Mouse (Mus musculus) kidney, adult 11 months (tissue): ENCODE measurements at regions not wholly inside any gene's neighbourhood (a gene's known extent, or its start where the extent isn't known, plus 50 kb on each side); places are given as distances from the start of the nearest gene placed in this dataset.
A peak's percentile ranks its signal among the peaks of the same experiment; 100 is the strongest.

Experiments
- DNase-seq: peaks from one replicate; pipeline ENCODE4 v3.0.0; 2022

DNA sequence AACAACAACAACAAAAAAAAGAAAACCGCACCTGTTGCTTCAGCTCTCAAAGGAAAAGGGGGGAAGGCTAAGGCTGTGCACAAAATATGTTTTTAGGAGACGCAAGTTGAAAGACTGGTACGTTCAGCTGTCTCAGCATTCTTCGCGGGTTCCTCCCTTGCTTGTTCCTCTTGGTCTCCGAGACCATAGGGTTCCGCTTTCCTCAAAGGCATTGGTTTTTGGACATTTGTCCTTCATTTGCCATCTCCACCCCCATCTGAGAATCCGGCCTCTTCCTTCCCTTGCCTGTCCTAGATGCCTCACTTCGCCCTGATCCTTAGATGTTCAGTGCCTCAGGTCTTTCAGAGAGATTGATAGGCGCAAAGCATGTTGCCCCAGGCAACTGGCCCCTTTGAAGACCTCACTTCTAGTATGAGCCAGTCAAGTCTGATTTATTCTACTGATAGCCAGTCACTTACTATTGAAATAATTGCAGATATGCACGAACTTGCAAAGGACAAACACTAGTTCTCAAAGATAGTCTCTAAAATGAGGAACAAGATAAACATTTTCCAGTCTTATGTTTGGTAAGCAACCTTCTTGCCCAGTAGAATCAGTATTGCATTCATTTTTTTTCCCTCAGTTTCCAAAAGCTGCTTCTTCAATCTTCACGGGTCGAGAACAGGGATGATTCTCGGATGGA lies 112.6 kb upstream of the Tmc1 start:
- DNase-seq = no peak

DNA sequence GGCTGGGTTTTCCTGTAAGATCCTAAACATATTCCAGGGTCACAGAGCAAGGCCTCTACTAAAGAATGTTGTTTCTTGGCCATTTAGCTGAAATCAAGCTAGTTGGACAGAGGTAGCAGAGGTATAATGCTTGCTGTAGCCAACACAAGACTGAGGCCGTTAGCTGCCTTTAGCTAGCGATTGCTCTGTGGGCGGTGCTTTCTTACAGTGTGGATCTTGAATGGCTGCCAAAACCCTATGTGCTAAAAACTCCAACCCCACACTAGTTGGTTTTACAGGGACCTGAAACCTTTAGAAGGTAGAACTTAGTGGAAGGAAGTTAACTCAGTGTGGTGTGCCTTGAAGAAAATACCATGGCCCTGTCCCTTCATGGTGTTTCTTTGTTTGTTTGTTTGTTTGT lies 110.9 kb upstream of the Tmc1 start:
- DNase-seq = no peak

GRCm38 (mm10) chr19:21053597-21054544 lies 99.9 kb upstream of the Tmc1 start:
- DNase-seq = no peak

DNA sequence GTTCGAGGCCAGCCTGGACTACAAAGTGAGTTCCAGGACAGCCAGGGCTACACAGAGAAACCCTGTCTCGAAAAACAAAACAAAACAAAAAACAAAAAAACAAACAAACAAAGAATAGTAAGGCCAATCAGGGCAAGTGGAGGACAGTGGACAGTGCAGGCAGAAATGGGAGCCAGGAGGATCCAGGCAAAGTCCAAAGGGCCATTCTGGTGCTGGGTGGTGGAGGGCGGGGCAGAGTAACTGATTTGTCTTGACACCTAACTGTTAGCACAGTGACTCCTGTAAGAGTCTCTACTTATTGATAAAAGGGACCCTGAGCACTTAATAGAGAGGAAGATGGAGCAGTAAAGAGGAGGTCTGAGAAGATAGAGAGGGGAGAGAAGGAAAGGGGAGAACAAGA lies 98.8 kb upstream of the Tmc1 start:
- DNase-seq = peak; percentile 43

DNA sequence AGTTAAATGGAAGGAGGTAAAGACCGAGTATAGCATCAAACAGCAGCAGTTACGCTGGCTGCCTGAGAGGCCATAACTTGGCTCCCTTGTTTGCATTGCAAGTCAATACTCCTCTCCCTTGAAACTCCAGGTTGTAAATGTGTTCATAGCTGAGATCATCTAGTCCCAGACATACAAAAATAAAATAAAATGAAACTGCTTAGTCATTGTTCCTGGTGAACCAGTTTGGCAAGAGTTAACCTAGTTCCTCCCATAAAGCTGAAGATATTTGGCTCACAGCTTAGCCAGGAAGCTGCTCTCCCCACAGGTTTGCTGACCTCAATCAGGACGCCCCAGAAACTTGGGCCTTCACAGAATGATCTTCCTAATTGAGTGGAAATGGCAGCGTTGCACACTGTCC lies 97.9 kb upstream of the Tmc1 start:
- no peak for DNase-seq

DNA sequence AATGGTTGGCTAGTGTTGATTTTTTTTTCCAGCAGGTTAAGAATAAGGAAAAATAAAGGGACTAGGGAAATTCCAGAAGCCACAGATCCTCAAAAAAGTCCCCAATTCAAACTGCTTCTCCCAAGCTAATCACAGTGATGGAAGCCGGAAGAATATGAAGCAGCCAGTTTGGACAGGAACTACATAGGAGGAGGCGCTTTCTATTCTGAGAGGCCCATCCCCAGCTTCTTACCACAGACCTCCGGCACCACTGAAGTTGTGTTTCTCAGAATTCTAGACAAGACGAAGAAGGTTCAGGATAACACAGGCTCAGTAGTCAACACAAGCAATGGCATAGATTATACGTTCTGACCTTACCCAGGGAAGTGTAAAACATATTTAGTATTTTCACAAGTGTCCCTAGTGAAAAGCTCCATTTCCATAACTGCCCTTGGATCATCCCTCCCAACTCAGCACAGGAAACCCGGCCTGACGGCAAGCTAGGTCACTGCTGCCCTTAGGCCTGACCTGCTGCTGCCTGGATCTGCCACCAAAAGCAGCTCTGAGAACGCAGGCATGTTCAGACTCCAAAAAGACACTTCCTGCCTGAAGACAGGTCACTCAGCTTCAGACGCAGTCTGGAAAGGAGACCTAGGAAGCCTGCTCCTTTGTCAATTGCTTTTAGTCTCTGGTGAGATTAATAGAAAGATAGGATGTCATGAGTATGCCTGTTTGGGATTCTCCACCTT lies 97.2 kb upstream of the Tmc1 start:
- peak; percentile 10 for DNase-seq

DNA sequence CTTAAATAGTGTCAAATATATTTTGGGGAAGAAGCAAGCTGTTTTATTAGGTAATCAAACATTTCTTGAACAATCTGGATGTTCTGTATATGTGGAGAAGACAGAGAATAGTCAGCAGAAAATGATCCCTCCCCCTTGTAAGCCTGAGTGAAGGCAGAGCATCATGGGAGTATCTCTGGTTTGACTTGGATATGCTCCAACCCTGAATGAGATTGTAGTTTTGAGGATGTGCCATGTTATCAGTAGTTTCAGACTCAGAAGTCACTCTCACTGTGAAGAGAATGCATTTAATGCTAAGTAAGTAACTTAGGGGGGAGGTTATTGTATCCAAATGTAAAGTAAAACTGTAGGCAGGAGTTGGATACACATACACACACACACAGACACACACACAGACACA lies 95.3 kb upstream of the Tmc1 start:
- no peak for DNase-seq

- no peak for DNase-seq
These were observed 91.6 kb upstream of the Tmc1 start for GRCm38 (mm10) chr19:21045565-21045964.

GRCm38 (mm10) chr19:21043958-21044357 lies 90.0 kb upstream of the Tmc1 start:
- DNase-seq = no peak

GRCm38 (mm10) chr19:21042536-21042935 lies 88.5 kb upstream of the Tmc1 start:
- DNase-seq = no peak

DNA sequence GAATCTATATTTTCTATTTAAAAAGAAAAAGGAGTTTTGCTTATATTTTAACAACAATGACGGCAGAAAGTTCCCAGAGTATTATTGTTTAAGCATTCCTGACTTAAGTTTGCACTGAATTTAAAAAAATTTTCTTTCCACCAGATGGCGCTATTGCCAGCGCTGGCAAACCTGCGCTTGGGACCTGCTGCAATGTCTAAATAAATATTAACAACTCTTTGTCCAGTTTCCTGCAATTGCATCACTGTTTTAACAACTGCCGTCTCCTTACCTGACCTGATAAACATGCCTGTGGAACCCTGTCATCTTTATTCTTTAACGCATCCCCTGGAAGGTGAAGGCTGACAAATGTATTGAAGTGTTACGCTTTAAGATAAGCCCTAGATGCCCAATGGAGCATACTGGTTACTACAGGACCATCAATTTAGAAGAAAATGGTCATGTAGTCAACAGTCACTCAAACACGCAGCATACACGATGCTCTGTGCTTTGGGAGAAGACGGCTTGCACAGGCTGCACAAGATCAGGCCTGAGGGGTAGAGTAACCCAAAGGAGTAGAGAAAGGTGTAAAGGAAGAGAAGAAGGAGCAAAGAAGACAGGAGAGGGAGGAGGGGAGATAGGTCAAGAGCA lies 83.6 kb upstream of the Tmc1 start:
- peak; percentile 17 for DNase-seq

- peak; percentile 77 for DNase-seq
These were observed 82.8 kb upstream of the Tmc1 start for GRCm38 (mm10) chr19:21036507-21037425.

DNA sequence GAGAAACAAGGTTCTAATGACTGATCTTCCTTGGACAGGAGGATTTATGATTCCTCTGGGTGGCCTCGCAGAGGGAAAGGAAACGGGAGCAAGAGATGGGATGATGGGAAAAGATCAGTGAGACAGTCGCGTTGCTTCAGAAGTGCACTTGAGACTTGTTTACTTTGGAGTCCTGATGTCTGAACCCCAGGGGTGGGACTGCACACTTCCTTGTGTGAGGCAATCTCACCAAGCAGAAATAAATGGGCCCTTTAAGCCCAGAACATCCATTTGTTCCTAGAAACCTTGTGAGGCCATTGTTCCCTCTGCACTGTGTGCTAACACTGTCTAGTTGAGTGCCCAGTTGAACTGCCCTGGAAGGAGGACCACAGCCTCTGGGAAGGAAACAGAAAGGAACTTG lies 81.5 kb upstream of the Tmc1 start:
- DNase-seq = no peak

- DNase-seq = no peak
These were observed 80.0 kb upstream of the Tmc1 start for GRCm38 (mm10) chr19:21033991-21034390.

- no peak for DNase-seq
These were observed 78.6 kb upstream of the Tmc1 start for GRCm38 (mm10) chr19:21032558-21032957.

DNA sequence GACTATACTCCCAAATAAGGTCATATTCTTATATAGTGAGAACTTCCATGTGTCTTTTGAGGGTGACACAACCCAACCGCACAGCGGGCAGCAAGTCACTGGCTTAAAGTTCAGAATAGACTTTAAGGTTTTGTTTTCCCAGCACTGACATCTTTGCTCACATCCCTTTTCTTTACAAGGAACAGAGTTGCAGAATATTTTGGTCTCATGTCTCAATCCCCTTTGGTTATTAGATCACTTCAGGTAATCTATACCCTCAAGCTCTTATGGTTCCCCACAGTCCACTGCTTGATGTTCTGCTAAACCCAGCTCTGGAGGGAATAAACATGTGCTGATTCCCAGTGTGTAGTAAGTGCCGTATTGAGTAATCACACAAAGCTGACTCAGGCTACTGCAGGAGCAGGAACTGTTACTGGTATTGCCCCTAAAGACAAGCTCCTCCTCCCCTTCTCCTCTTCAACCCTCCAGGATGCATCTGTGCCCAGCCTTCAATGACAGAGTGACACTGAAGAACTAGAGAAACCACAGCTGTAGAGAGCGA lies 77.8 kb upstream of the Tmc1 start:
- DNase-seq = no peak

DNA sequence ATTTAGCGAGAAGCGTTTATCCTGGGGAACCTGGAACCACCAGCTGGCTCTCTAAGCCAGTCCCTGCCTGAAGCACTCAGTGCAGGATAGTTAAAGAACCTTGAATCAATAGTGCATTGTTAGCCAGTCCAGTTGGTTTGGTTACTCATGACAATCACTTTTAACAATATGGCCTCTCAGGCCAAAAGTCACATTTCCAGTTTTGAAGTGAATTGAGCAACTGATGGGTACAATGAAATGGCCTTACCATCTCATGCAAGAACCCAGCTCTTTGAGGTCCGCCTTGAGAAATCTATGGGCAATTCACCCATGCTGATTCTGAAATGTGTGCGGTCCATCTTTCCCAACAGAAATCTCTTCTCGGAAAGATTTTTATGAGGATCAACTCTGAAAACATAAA lies 77.0 kb upstream of the Tmc1 start:
- DNase-seq = no peak

DNA sequence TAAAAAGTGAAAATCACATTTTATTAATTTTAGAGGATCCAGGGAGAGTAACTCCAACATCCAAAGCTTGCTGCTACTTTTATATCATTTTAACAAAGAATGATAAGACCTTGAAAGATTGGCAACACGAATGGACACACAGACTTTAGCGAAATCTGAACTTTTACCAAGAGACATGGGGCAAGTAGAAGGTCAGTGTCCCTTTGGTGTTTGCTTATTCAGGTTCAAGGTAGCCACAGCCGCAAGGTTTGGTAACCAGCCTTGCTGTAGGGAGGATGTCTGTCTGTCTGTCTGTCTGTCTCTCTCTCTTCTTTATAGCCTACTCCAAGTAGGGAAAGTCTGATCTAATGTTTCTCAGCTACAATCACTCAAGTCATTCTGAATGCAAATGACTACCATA lies 75.0 kb upstream of the Tmc1 start:
- no peak for DNase-seq

GRCm38 (mm10) chr19:21012391-21012790 lies 58.4 kb upstream of the Tmc1 start:
- DNase-seq = no peak

- no peak for DNase-seq
These were observed 55.6 kb upstream of the Tmc1 start for GRCm38 (mm10) chr19:21009607-21010006.

DNA sequence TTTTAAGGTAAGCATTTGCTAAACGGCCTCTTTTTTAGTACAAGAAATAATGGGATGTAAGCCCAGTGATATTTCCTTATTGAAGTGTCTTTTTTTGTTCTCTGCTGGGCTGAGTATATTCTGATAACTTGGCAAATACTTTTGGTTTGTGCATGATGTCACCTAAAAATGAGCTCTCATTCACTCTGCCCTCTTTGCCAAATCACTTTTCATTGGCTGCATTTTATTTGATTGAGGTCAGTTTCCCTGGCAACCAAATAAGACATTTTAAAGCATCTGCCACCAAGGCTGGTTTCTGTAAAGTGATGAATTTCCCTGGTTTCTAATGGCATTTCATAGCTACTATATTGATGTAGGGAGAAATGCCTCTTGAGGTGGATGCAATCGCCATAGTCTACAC lies 50.4 kb upstream of the Tmc1 start:
- DNase-seq = no peak
